Mouse (Mus musculus) bone marrow, adult 2 months (tissue): ENCODE measurements around the gene Cul5.

Source experiments
- CTCF ChIP-seq: fragments of 200-500 bp; IDR thresholded peaks from 2 replicates; pipeline ENCODE4 v1.5.1; 2011; ENCODE audit warnings: low read length, control low read depth; ENCODE audit not compliant: control insufficient read depth, insufficient read depth
- POLR2A ChIP-seq: fragments of 200-500 bp; IDR thresholded peaks from 2 replicates; pipeline ENCODE4 v1.6.1; 2011; ENCODE audit warnings: low read depth, mild to moderate bottlenecking, control low read depth, low read length, borderline replicate concordance; ENCODE audit not compliant: control insufficient read depth

DNA sequence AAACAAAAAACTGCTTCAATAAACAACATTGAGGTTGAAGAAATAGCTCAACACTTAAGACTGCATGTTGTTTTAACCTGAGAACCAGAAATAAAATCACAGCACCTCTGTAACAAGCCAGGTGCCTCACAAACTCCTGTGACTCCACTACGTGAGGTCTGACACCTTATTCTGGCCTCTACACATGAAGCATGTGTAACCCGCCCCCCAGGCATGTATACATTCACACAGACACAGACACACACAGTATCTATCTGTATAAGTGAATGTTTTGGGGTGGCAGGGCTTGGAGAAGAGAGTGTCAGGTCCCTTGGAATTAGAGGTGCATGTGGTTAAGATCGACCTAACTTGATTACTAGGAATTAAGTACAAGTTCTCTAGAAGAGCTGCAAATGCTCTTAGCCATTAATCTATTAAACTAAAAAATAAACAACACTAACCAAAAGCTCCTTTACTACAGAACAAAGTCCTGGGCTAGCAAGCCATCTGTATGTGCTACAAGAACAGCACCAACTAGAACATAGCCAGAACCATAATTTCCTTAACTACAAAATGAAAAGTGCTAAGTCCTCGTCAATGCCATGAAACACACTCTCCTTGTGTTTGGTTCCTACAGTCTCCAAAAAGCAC lies 72.7 kb downstream of the Cul5 start:
- TF ChIP-seq CTCF (no peak), POLR2A (no peak)
